Mouse (Mus musculus): ENCODE measurements around the gene Dip2a. TPM values are rescaled to one million over a fixed set of nuclear protein-coding genes. Genes with fewer than 3 reads are reported as not detected.

Dip2a gene
- polyA plus RNA-seq, 1 experiment: 26.0 TPM

DNA sequence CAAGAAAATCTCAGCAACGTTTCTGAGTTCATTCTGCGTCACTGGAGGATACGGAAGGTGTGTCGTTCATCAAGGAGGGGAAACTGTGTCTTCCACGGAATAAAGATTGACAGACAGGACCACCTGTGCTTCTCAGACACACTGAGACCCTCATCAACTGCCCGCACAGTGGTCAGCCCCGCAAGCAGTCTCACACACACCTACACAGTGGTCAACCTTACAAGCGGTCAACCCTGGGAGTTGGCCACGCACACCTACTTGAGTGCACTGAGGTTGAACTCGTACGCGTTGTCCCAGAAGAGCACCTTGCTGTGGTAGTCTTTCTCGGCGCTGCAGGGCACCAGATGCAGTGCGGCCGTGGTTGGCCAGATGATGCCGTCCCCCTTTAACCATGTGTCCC, 128.0 kb downstream of the Dip2a start:
- TF ChIP-seq USF1 (IDR thresholded peaks at IDR 0.05; ENCODE audit: low read depth) (no peak), CTCF (IDR thresholded peaks at IDR 0.05; ENCODE audit: control insufficient read depth, insufficient read depth, insufficient read length) (no peak), MAX (IDR thresholded peaks at IDR 0.05) (no peak), MYOD1 (IDR thresholded peaks at IDR 0.05; ENCODE audit: control insufficient read depth, insufficient read length, low read depth) (no peak), MYOG (IDR thresholded peaks at IDR 0.05; ENCODE audit: control insufficient read depth, extremely low read depth, insufficient read length) (no peak), FOSL1 (IDR thresholded peaks at IDR 0.05; ENCODE audit: insufficient read depth, low read length, poor library complexity, severe bottlenecking) (no peak), CEBPB (IDR thresholded peaks at IDR 0.05; ENCODE audit: low read depth) (no peak)
- no peaks in the 10 kb centered on the region for H3K27me3 ChIP-seq (ENCODE audit: control insufficient read depth, insufficient read depth, insufficient read length)
- H3ac ChIP-seq (ENCODE audit: control insufficient read depth, insufficient read length, low read depth): no peak overlapping the region
- no peaks in the 10 kb centered on the region for H3K79me2 ChIP-seq (ENCODE audit: control insufficient read depth, insufficient read depth)
- peaks cover 46% of the 10 kb centered on the region for H3K36me3 ChIP-seq (ENCODE audit: control insufficient read depth, insufficient read depth)
- H3K4me3 ChIP-seq (ENCODE audit: insufficient read depth, poor library complexity, severe bottlenecking): no peak overlapping the region
- no peaks in the 10 kb centered on the region for H3K79me3 ChIP-seq (ENCODE audit: low read depth)

DNA sequence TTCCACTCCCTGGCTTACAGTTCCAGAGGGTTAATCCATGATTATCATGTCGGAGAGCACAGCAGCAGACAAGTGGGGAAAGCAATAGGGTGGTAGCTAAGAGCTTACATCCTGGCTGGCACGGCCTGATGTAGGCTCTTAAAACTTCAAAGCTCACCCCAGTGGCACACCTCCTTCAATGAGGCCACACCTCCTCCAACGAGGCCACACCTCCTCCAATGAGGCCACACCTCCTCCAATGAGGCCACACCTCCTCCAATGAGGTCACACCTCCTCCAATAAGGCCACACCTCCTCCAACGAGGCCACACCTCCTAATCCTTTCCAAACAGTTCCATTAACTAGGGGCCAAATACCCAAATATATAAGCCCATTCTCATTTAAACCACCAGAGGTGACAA, 130.9 kb downstream of the Dip2a start:
- H3K79me3 ChIP-seq (ENCODE audit: low read depth): no peaks in the 10 kb centered on the region
- H3K36me3 ChIP-seq (ENCODE audit: control insufficient read depth, insufficient read depth): peaks cover 39% of the 10 kb centered on the region
- H3K27me3 ChIP-seq (ENCODE audit: control insufficient read depth, insufficient read depth, insufficient read length): no peaks in the 10 kb centered on the region
- no peak overlapping the region for H3ac ChIP-seq (ENCODE audit: control insufficient read depth, insufficient read length, low read depth)
- H3K4me3 ChIP-seq (ENCODE audit: insufficient read depth, poor library complexity, severe bottlenecking): no peak overlapping the region
- no peak for TF ChIP-seq FOSL1 (IDR thresholded peaks at IDR 0.05; ENCODE audit: insufficient read depth, low read length, poor library complexity, severe bottlenecking)
- TF ChIP-seq USF1 (IDR thresholded peaks at IDR 0.05; ENCODE audit: low read depth): no peak
- no peak for TF ChIP-seq CTCF (IDR thresholded peaks at IDR 0.05; ENCODE audit: control insufficient read depth, insufficient read depth, insufficient read length)
- TF ChIP-seq CEBPB (IDR thresholded peaks at IDR 0.05; ENCODE audit: low read depth): no peak
- TF ChIP-seq MYOG (IDR thresholded peaks at IDR 0.05; ENCODE audit: control insufficient read depth, extremely low read depth, insufficient read length): no peak
- no peak for TF ChIP-seq MYOD1 (IDR thresholded peaks at IDR 0.05; ENCODE audit: control insufficient read depth, insufficient read length, low read depth)
- no peak for TF ChIP-seq MAX (IDR thresholded peaks at IDR 0.05)
- H3K79me2 ChIP-seq (ENCODE audit: control insufficient read depth, insufficient read depth): no peaks in the 10 kb centered on the region

DNA sequence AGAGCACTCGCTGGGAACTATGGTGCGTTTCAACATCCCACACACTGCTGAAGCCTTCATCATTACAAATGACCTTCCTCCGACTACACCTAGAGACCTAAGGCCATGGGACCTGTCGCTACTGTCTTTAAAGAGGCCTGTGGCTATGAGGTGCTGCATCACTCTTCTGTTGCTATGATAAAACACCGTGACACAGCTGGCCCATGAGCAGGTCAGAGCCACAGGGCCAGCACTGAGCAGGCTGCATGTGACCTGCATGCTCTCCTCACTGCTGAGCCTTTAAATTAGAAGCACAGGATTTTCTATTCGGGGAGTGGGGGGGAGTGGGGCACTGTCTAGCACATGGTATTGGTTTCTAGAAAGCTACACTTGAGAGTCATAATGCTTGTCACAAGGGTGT, 133.0 kb downstream of the Dip2a start:
- TF ChIP-seq FOSL1 (IDR thresholded peaks at IDR 0.05; ENCODE audit: insufficient read depth, low read length, poor library complexity, severe bottlenecking): no peak
- no peak for TF ChIP-seq MYOD1 (IDR thresholded peaks at IDR 0.05; ENCODE audit: control insufficient read depth, insufficient read length, low read depth)
- TF ChIP-seq CTCF (IDR thresholded peaks at IDR 0.05; ENCODE audit: control insufficient read depth, insufficient read depth, insufficient read length): no peak
- TF ChIP-seq USF1 (IDR thresholded peaks at IDR 0.05; ENCODE audit: low read depth): no peak
- TF ChIP-seq CEBPB (IDR thresholded peaks at IDR 0.05; ENCODE audit: low read depth): no peak
- Histone ChIP-seq H3ac (ENCODE audit: control insufficient read depth, insufficient read length, low read depth) (no peak overlapping the region), H3K4me3 (ENCODE audit: insufficient read depth, poor library complexity, severe bottlenecking) (no peak overlapping the region), H3K27me3 (ENCODE audit: control insufficient read depth, insufficient read depth, insufficient read length) (no peaks in the 10 kb centered on the region), H3K79me2 (ENCODE audit: control insufficient read depth, insufficient read depth) (no peaks in the 10 kb centered on the region), H3K79me3 (ENCODE audit: low read depth) (no peaks in the 10 kb centered on the region), H3K36me3 (ENCODE audit: control insufficient read depth, insufficient read depth) (peaks cover 52% of the 10 kb centered on the region)

DNA sequence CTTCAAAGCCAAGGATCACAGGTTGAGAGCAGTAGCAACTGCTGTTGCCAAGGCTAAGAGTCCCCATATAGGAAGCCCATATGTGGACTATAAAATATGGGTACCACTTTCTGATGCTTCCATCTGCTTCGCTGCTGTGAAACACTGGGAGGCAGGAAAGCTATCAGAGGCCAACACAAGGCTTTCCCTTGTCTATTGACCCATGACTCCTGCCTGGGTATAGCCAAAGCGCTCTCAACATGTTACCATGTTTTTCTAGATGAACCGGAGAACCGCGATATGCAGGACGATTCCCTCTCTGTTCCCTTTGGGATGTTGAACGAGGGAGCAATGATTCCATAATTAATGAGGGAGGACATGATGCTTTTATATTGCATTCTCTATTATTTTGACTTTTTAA, 134.3 kb downstream of the Dip2a start:
- TF ChIP-seq USF1 (IDR thresholded peaks at IDR 0.05; ENCODE audit: low read depth) (no peak), CTCF (IDR thresholded peaks at IDR 0.05; ENCODE audit: control insufficient read depth, insufficient read depth, insufficient read length) (no peak), MYOG (IDR thresholded peaks at IDR 0.05; ENCODE audit: control insufficient read depth, extremely low read depth, insufficient read length) (no peak), CEBPB (IDR thresholded peaks at IDR 0.05; ENCODE audit: low read depth) (no peak), MYOD1 (IDR thresholded peaks at IDR 0.05; ENCODE audit: control insufficient read depth, insufficient read length, low read depth) (no peak), FOSL1 (IDR thresholded peaks at IDR 0.05; ENCODE audit: insufficient read depth, low read length, poor library complexity, severe bottlenecking) (no peak), MAX (IDR thresholded peaks at IDR 0.05) (no peak)
- H3K4me3 ChIP-seq (ENCODE audit: insufficient read depth, poor library complexity, severe bottlenecking): no peak overlapping the region
- H3K36me3 ChIP-seq (ENCODE audit: control insufficient read depth, insufficient read depth): peaks cover 44% of the 10 kb centered on the region
- H3K79me2 ChIP-seq (ENCODE audit: control insufficient read depth, insufficient read depth): no peaks in the 10 kb centered on the region
- no peaks in the 10 kb centered on the region for H3K79me3 ChIP-seq (ENCODE audit: low read depth)
- no peak overlapping the region for H3ac ChIP-seq (ENCODE audit: control insufficient read depth, insufficient read length, low read depth)
- no peaks in the 10 kb centered on the region for H3K27me3 ChIP-seq (ENCODE audit: control insufficient read depth, insufficient read depth, insufficient read length)

Other genes starting within 250 kb of the Dip2a start
- not detected for gene Slc5a4b, start 234.3 kb downstream of the Dip2a start, polyA plus RNA-seq (2012; fragmentation: generic; extraction: Trizol)
- not detected for gene Slc5a4a, start 197.8 kb downstream of the Dip2a start, polyA plus RNA-seq (2012; fragmentation: generic; extraction: Trizol)
- 50.2 TPM for gene Prmt2, start 107.4 kb downstream of the Dip2a start, polyA plus RNA-seq (2012; fragmentation: generic; extraction: Trizol)
- gene S100b, start 91.4 kb downstream of the Dip2a start, polyA plus RNA-seq (2012; fragmentation: generic; extraction: Trizol): 0.13 TPM
- not detected for gene AC141477.1, start 95.2 kb upstream of the Dip2a start, polyA plus RNA-seq (2012; fragmentation: generic; extraction: Trizol)
- gene Pcnt, start 97.5 kb upstream of the Dip2a start, polyA plus RNA-seq (2012; fragmentation: generic; extraction: Trizol): 15.5 TPM
- not detected for gene 2610028H24Rik, start 103.8 kb upstream of the Dip2a start, polyA plus RNA-seq (2012; fragmentation: generic; extraction: Trizol)
- 31.9 TPM for gene Mcm3ap, start 123.6 kb upstream of the Dip2a start, polyA plus RNA-seq (2012; fragmentation: generic; extraction: Trizol)
- gene Ybey, start 123.8 kb upstream of the Dip2a start, polyA plus RNA-seq (2012; fragmentation: generic; extraction: Trizol): 1.8 TPM
- gene Lss, start 186.3 kb upstream of the Dip2a start, polyA plus RNA-seq (2012; fragmentation: generic; extraction: Trizol): 20.3 TPM
- 0.02 TPM for gene Spatc1l, start 217.0 kb upstream of the Dip2a start, polyA plus RNA-seq (2012; fragmentation: generic; extraction: Trizol)
- gene Ftcd, start 230.4 kb upstream of the Dip2a start, polyA plus RNA-seq (2012; fragmentation: generic; extraction: Trizol): not detected

All from C2C12 (cell line).